Mouse (Mus musculus): ENCODE results near the gene Anks4b. TPM values are rescaled to one million over a fixed set of nuclear protein-coding genes. Genes with fewer than 3 reads are reported as not detected.

The Anks4b gene
- polyA plus RNA-seq, 1 experiment from 2014 or later = not detected

- H3K4me2 ChIP-seq (replicated peaks; ENCODE audit: low read depth, low read length) = no peak overlapping the region
- H3K27me3 ChIP-seq (replicated peaks; ENCODE audit: insufficient read depth, low read length) = no peaks in the 10 kb centered on the region
- no peak overlapping the region for H3K27ac ChIP-seq (ENCODE audit: low read length)
- 65% methylated on average over 5 of the region's 6 CpGs for WGBS
- H3K4me3 ChIP-seq (ENCODE audit: low read depth, low read length) = no peak overlapping the region
- H3K9ac ChIP-seq (replicated peaks; ENCODE audit: low read depth) = no peak overlapping the region
- no peaks in the 10 kb centered on the region for H3K36me3 ChIP-seq (ENCODE audit: insufficient read depth, low read length)
- no peak for TF ChIP-seq CTCF (IDR thresholded peaks at IDR 0.05)
- TF ChIP-seq EP300 (IDR thresholded peaks at IDR 0.05) = no peak
- no peaks in the 10 kb centered on the region for H3K4me1 ChIP-seq (ENCODE audit: insufficient read depth, low read depth, low read length)
- no peak for ATAC-seq
- no peak for DNase-seq (ENCODE audit: low spot score)
- H3K9me3 ChIP-seq (ENCODE audit: low read length) = no peaks in the 10 kb centered on the region
Measured at GRCm38 (mm10) chr7:120192816-120193215, 19.2 kb downstream of the Anks4b start.

GRCm38 (mm10) chr7:120195207-120195606 is 21.5 kb downstream of the Anks4b start:
- TF ChIP-seq CTCF (IDR thresholded peaks at IDR 0.05) (no peak), EP300 (IDR thresholded peaks at IDR 0.05) (no peak)
- ATAC-seq (no peak), DNase-seq (ENCODE audit: low spot score) (no peak)
- H3K27ac ChIP-seq (ENCODE audit: low read length) = no peak overlapping the region
- no peaks in the 10 kb centered on the region for H3K27me3 ChIP-seq (replicated peaks; ENCODE audit: insufficient read depth, low read length)
- H3K9ac ChIP-seq (replicated peaks; ENCODE audit: low read depth) = no peak overlapping the region
- H3K36me3 ChIP-seq (ENCODE audit: insufficient read depth, low read length) = no peaks in the 10 kb centered on the region
- 78% methylated on average over 4 of the region's 4 CpGs for WGBS
- H3K4me3 ChIP-seq (ENCODE audit: low read depth, low read length) = no peak overlapping the region
- H3K4me2 ChIP-seq (replicated peaks; ENCODE audit: low read depth, low read length) = no peak overlapping the region
- H3K9me3 ChIP-seq (ENCODE audit: low read length) = no peaks in the 10 kb centered on the region
- H3K4me1 ChIP-seq (ENCODE audit: insufficient read depth, low read depth, low read length) = no peaks in the 10 kb centered on the region

GRCm38 (mm10) chr7:120201231-120201744 is 27.6 kb downstream of the Anks4b start:
- 2% methylated on average over 14 of the region's 14 CpGs for WGBS
- Histone ChIP-seq H3K9me3 (ENCODE audit: low read length) (no peaks in the 10 kb centered on the region), H3K36me3 (ENCODE audit: insufficient read depth, low read length) (no peaks in the 10 kb centered on the region), H3K4me3 (ENCODE audit: low read depth, low read length) (peak overlapping the region; percentile 10; the same call in 1 of the 2 replicates), H3K4me2 (replicated peaks; ENCODE audit: low read depth, low read length) (peak overlapping the region; percentile 25; the same call in 1 of the 2 replicates), H3K27me3 (replicated peaks; ENCODE audit: insufficient read depth, low read length) (no peaks in the 10 kb centered on the region), H3K4me1 (ENCODE audit: insufficient read depth, low read depth, low read length) (peaks cover 6% of the 10 kb centered on the region; the same call in 1 of the 2 replicates), H3K9ac (replicated peaks; ENCODE audit: low read depth) (no peak overlapping the region), H3K27ac (ENCODE audit: low read length) (no peak overlapping the region)
- DNase-seq (ENCODE audit: low spot score) (peak; percentile 48), ATAC-seq (no peak)
- TF ChIP-seq EP300 (IDR thresholded peaks at IDR 0.05) (no peak), CTCF (IDR thresholded peaks at IDR 0.05) (no peak)

- Histone ChIP-seq H3K4me3 (ENCODE audit: low read depth, low read length) (peak within 1 kb of the TSS; percentile 10; the same call in 1 of the 2 replicates), H3K27me3 (replicated peaks; ENCODE audit: insufficient read depth, low read length) (no peaks in the 10 kb centered on the region), H3K4me2 (replicated peaks; ENCODE audit: low read depth, low read length) (peak within 1 kb of the TSS; percentile 25; the same call in 1 of the 2 replicates), H3K9me3 (ENCODE audit: low read length) (no peaks in the 10 kb centered on the region), H3K27ac (ENCODE audit: low read length) (no peak within 1 kb of the TSS), H3K9ac (replicated peaks; ENCODE audit: low read depth) (no peak within 1 kb of the TSS), H3K36me3 (ENCODE audit: insufficient read depth, low read length) (no peaks in the 10 kb centered on the region), H3K4me1 (ENCODE audit: insufficient read depth, low read depth, low read length) (peaks cover 6% of the 10 kb centered on the region; the same call in 1 of the 2 replicates)
- ATAC-seq (no peak), DNase-seq (ENCODE audit: low spot score) (no peak)
- TF ChIP-seq CTCF (IDR thresholded peaks at IDR 0.05) (no peak), EP300 (IDR thresholded peaks at IDR 0.05) (no peak)
- WGBS = 3% methylated on average over 25 of the region's 26 CpGs
Measured at GRCm38 (mm10) chr7:120201771-120202170, 28.1 kb downstream of the Anks4b start, which contains the start of gene Crym. Gene Crym (minus strand): TSS chr7:120202111.

GRCm38 (mm10) chr7:120203789-120204188 is 30.1 kb downstream of the Anks4b start, which contains the start of gene Abca14:
Gene Abca14 (plus strand): TSS chr7:120203961.
- DNase-seq (ENCODE audit: low spot score) = peak; percentile 83
- H3K9ac ChIP-seq (replicated peaks; ENCODE audit: low read depth) = no peak within 1 kb of the TSS
- H3K9me3 ChIP-seq (ENCODE audit: low read length) = no peaks in the 10 kb centered on the region
- H3K27me3 ChIP-seq (replicated peaks; ENCODE audit: insufficient read depth, low read length) = no peaks in the 10 kb centered on the region
- 6% methylated on average over 26 of the region's 26 CpGs for WGBS
- H3K36me3 ChIP-seq (ENCODE audit: insufficient read depth, low read length) = no peaks in the 10 kb centered on the region
- no peak within 1 kb of the TSS for H3K27ac ChIP-seq (ENCODE audit: low read length)
- TF ChIP-seq EP300 (IDR thresholded peaks at IDR 0.05) (no peak), CTCF (IDR thresholded peaks at IDR 0.05) (peak; percentile 100)
- peak; percentile 81 for ATAC-seq
- H3K4me3 ChIP-seq (ENCODE audit: low read depth, low read length) = no peak within 1 kb of the TSS
- H3K4me2 ChIP-seq (replicated peaks; ENCODE audit: low read depth, low read length) = no peak within 1 kb of the TSS
- peaks cover 6% of the 10 kb centered on the region; the same call in 1 of the 2 replicates for H3K4me1 ChIP-seq (ENCODE audit: insufficient read depth, low read depth, low read length)

GRCm38 (mm10) chr7:120205989-120206388 is 32.3 kb downstream of the Anks4b start:
- no peaks in the 10 kb centered on the region for H3K36me3 ChIP-seq (ENCODE audit: insufficient read depth, low read length)
- TF ChIP-seq CTCF (IDR thresholded peaks at IDR 0.05) = no peak
- TF ChIP-seq EP300 (IDR thresholded peaks at IDR 0.05) = peak; percentile 83
- peak; percentile 83 for ATAC-seq
- peak; percentile 86 for DNase-seq (ENCODE audit: low spot score)
- no peaks in the 10 kb centered on the region for H3K9me3 ChIP-seq (ENCODE audit: low read length)
- H3K9ac ChIP-seq (replicated peaks; ENCODE audit: low read depth) = no peak overlapping the region
- peak overlapping the region; percentile 33; the same call in 1 of the 2 replicates for H3K4me2 ChIP-seq (replicated peaks; ENCODE audit: low read depth, low read length)
- 28% methylated on average over 9 of the region's 9 CpGs for WGBS
- H3K4me3 ChIP-seq (ENCODE audit: low read depth, low read length) = no peak overlapping the region
- H3K4me1 ChIP-seq (ENCODE audit: insufficient read depth, low read depth, low read length) = peaks cover 6% of the 10 kb centered on the region; the same call in 1 of the 2 replicates
- no peaks in the 10 kb centered on the region for H3K27me3 ChIP-seq (replicated peaks; ENCODE audit: insufficient read depth, low read length)
- peak overlapping the region; percentile 43; the same call in 1 of the 2 replicates for H3K27ac ChIP-seq (ENCODE audit: low read length)
